14 mouse cellular contexts compared by ENCODE assay signal in the genomic region with DNA sequence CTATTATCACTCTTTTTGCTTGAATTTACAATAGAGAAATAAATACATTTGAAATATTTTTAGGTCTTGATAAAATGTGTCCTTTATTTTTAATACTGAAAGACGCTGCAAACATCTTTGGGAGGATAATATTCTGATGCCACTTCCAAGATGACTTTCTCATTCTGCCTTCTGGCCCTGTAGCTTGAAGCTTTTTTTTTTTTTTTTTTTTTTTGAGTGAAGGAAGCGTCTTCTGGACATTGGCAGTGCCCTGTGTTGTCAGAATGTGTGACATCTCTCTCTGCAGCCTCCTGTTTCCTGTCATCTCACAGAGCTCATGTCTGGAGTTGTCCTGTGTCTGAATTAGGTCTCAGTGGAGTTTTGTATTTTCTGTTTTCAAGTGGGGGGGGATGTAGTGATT.
"Had no signal": no experiment of that assay in that cellular context is flagged by ENCODE, and none has a peak within 500 bp of the region (broad histone marks: within the 10 kb centered on the region; RNA-seq: fewer than 3 reads in every experiment).

No protein-coding gene starts in this region.

- H3K9ac ChIP-seq: liver, embryonic 14.5 days; lung, embryonic 14.5 days; midbrain, embryonic 13.5 days; neural tube, embryonic 12.5 days had no signal

- DNase-seq: lung, adult 18-20 months; lung, embryonic 14.5 days; lung, postnatal 10 days; lung, postnatal 4 days; right cerebral cortex, postnatal 14 days; thymus, adult 18-20 months; thymus, postnatal 14 days; thymus, postnatal 36 days had no signal

- H3K27ac ChIP-seq: liver, embryonic 14.5 days; midbrain, embryonic 13.5 days; neural tube, embryonic 12.5 days had no signal

- ATAC-seq: midbrain, embryonic 13.5 days; midbrain, embryonic 16.5 days had no signal

- H3K9me3 ChIP-seq: midbrain, embryonic 10.5 days; midbrain, embryonic 13.5 days; neural tube, embryonic 12.5 days had no signal

- H3K4me3 ChIP-seq: midbrain, embryonic 10.5 days; midbrain, embryonic 13.5 days; myocyte; neural tube, embryonic 12.5 days had no signal

- H3K27me3 ChIP-seq: midbrain, embryonic 13.5 days; neural tube, embryonic 12.5 days had no signal

- H3K36me3 ChIP-seq: midbrain, embryonic 10.5 days; midbrain, embryonic 13.5 days; neural tube, embryonic 12.5 days had no signal

- H3K4me2 ChIP-seq: lung, embryonic 14.5 days; midbrain, embryonic 13.5 days; neural tube, embryonic 12.5 days had no signal
